Mouse (Mus musculus) ES-Bruce4 (cell line): ENCODE measurements around the gene Cdh4. TPM values are rescaled to one million over a fixed set of nuclear protein-coding genes. Genes with fewer than 3 reads are reported as not detected.

Experiments
- H3K27ac ChIP-seq: 2 replicates; pipeline ENCODE4 v1.5.1; 2012; ENCODE audit warnings: low read length, inconsistent platforms; ENCODE audit not compliant: insufficient read depth
- H3K27me3 ChIP-seq: 2 replicates; pipeline ENCODE4 v1.6.1; 2012; ENCODE audit warnings: mild to moderate bottlenecking, low read length, inconsistent platforms; ENCODE audit not compliant: control insufficient read depth, poor library complexity, insufficient read depth, severe bottlenecking
- H3K36me3 ChIP-seq: 2 replicates; pipeline ENCODE4 v1.6.1; 2012; ENCODE audit warnings: inconsistent platforms, mild to moderate bottlenecking, low read length, moderate library complexity; ENCODE audit not compliant: control insufficient read depth, poor library complexity, insufficient read depth, severe bottlenecking
- H3K4me1 ChIP-seq: one replicate; pipeline ENCODE4 v1.8.1; 2011; ENCODE audit warnings: low read length; ENCODE audit not compliant: control insufficient read depth, insufficient read depth
- H3K4me3 ChIP-seq: 2 replicates; pipeline ENCODE4 v1.5.1; 2011; ENCODE audit warnings: low read depth, mild to moderate bottlenecking, low read length
- H3K9ac ChIP-seq: 2 replicates; pipeline ENCODE4 v1.6.1; 2012; ENCODE audit warnings: low read depth, mild to moderate bottlenecking, inconsistent platforms; ENCODE audit not compliant: poor library complexity, severe bottlenecking
- H3K9me3 ChIP-seq: replicated peaks from 2 replicates; pipeline ENCODE4 v1.6.1; 2012; ENCODE audit warnings: mild to moderate bottlenecking, low read length, inconsistent platforms; ENCODE audit not compliant: control insufficient read depth, poor library complexity, insufficient read depth, severe bottlenecking
- CTCF ChIP-seq: IDR thresholded peaks from one replicate; pipeline ENCODE4 v1.8.1; 2011; ENCODE audit warnings: low read depth, low read length
- EP300 ChIP-seq: IDR thresholded peaks from 2 replicates; pipeline ENCODE4 v1.6.1; 2011; ENCODE audit warnings: low read depth, low read length; ENCODE audit not compliant: insufficient read depth
- POLR2A ChIP-seq: IDR thresholded peaks from one replicate; pipeline ENCODE4 v1.8.1; 2011; ENCODE audit warnings: low read length; ENCODE audit not compliant: insufficient read depth
- polyA plus RNA-seq: library from polyadenylated mRNA; stranded (reverse); fragments of >200 nt; gene quantifications from 2 replicates; pipeline ENCODE4 v1.2.4, GENCODE M21; 2011; ENCODE audit warnings: low read depth; ENCODE audit not compliant: missing spikeins, insufficient read depth, insufficient read length

Gene Cdh4
- polyA plus RNA-seq, 1 experiment: 1.4 TPM

DNA sequence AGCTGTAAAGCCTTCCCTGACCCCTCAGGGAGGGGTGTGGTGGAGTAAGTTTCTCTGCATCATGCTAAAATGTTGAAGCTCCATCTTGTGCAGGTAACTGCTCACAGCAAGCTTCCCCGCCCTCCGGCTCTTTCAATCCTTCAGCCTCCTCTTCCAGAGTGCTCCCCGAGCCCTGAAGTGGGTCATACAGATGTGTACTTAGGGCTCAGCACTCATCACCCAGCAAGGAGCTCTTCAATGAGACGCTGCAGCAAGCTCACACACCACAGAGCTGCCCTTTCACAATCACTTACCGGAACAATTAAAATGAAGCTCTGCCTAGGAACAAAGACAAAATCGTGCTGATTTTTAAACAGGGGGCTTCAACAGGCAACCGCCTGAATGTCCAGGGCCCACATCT is 393.3 kb downstream of the Cdh4 start:
- no peak overlapping the region for H3K9ac ChIP-seq
- H3K4me3 ChIP-seq: no peak overlapping the region
- no peak overlapping the region for H3K27ac ChIP-seq
- H3K4me1 ChIP-seq: no peaks in the 10 kb centered on the region
- no peaks in the 10 kb centered on the region for H3K27me3 ChIP-seq
- H3K36me3 ChIP-seq: no peaks in the 10 kb centered on the region
- no peaks in the 10 kb centered on the region for H3K9me3 ChIP-seq
- no peak for TF ChIP-seq EP300
- no peak for TF ChIP-seq POLR2A
- TF ChIP-seq CTCF: no peak

GRCm38 (mm10) chr2:179837186-179837585 is 395.0 kb downstream of the Cdh4 start:
- Histone ChIP-seq H3K27ac (no peak overlapping the region), H3K4me1 (no peaks in the 10 kb centered on the region), H3K9me3 (no peaks in the 10 kb centered on the region), H3K9ac (no peak overlapping the region), H3K36me3 (no peaks in the 10 kb centered on the region), H3K27me3 (no peaks in the 10 kb centered on the region), H3K4me3 (no peak overlapping the region)
- TF ChIP-seq EP300 (no peak), POLR2A (no peak), CTCF (no peak)

DNA sequence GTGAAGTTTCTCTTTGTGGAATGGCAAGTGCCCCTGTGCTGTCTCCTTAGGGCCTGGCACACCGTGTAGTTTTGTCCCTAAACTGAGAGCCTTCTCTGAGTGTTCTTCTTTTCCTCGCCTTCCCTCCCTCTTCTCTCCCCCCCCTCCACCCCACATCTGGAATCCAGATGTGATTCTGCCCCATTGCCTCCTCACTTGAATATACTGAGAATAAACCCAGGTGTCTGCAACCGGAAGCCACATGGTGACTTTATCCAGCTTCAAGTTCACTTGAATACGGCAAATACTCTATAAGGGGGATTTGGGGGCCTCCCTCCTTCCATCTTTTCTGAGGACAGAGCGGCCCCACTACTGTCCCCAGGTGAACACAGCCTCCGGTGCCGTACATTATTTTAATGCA is 395.8 kb downstream of the Cdh4 start:
- Histone ChIP-seq H3K36me3 (no peaks in the 10 kb centered on the region), H3K27ac (no peak overlapping the region), H3K9ac (no peak overlapping the region), H3K9me3 (no peaks in the 10 kb centered on the region), H3K27me3 (no peaks in the 10 kb centered on the region), H3K4me3 (no peak overlapping the region), H3K4me1 (no peaks in the 10 kb centered on the region)
- TF ChIP-seq POLR2A (no peak), EP300 (no peak), CTCF (no peak)

- Histone ChIP-seq H3K36me3 (no peaks in the 10 kb centered on the region), H3K27ac (no peak overlapping the region), H3K27me3 (no peaks in the 10 kb centered on the region), H3K9ac (no peak overlapping the region), H3K9me3 (no peaks in the 10 kb centered on the region), H3K4me1 (no peaks in the 10 kb centered on the region), H3K4me3 (no peak overlapping the region)
- TF ChIP-seq EP300: no peak
- no peak for TF ChIP-seq POLR2A
- TF ChIP-seq CTCF: no peak
Measured at GRCm38 (mm10) chr2:179842610-179843389, 400.6 kb downstream of the Cdh4 start.

DNA sequence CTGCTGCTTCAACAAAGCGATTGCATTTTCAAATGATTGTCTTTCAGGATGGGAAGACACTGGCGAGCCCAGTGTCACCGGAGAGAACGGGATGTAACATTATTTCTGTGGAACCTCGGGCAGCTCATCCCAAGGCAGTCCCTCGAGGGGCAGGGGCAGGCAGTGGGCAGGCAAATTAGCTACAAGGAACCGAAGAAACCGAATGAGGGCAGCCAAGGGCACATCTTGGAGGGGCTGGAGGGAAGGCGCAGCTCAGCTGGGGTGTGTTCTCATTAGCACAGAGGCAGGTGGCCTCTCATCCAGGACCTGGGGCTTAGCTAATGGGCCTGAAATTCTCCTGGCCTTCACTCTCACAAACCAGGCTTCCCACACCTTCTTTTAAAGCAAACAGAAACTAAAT is 407.5 kb downstream of the Cdh4 start:
- no peaks in the 10 kb centered on the region for H3K36me3 ChIP-seq
- no peak overlapping the region for H3K27ac ChIP-seq
- TF ChIP-seq POLR2A (no peak), EP300 (no peak), CTCF (no peak)
- no peaks in the 10 kb centered on the region for H3K4me1 ChIP-seq
- no peak overlapping the region for H3K4me3 ChIP-seq
- H3K9me3 ChIP-seq: no peaks in the 10 kb centered on the region
- no peaks in the 10 kb centered on the region for H3K27me3 ChIP-seq
- H3K9ac ChIP-seq: no peak overlapping the region

- no peaks in the 10 kb centered on the region for H3K4me1 ChIP-seq
- no peak overlapping the region for H3K4me3 ChIP-seq
- no peaks in the 10 kb centered on the region for H3K27me3 ChIP-seq
- no peaks in the 10 kb centered on the region for H3K36me3 ChIP-seq
- no peak overlapping the region for H3K9ac ChIP-seq
- no peaks in the 10 kb centered on the region for H3K9me3 ChIP-seq
- H3K27ac ChIP-seq: no peak overlapping the region
- TF ChIP-seq EP300 (no peak), CTCF (no peak), POLR2A (no peak)
Measured at GRCm38 (mm10) chr2:179852169-179852568, 409.9 kb downstream of the Cdh4 start.
